Mouse (Mus musculus) bone marrow macrophage, adult 2 months (primary cell): ENCODE results near the gene Sdhaf4.

ENCODE experiments used
- CTCF ChIP-seq: IDR thresholded peaks from 2 replicates; pipeline ENCODE4 v1.5.1; 2012; ENCODE audit warnings: low read depth, mild to moderate bottlenecking, low read length, moderate library complexity
- POLR2A ChIP-seq: IDR thresholded peaks from 2 replicates; pipeline ENCODE4 v1.6.1; 2012; ENCODE audit warnings: mild to moderate bottlenecking, low read depth, low read length, borderline replicate concordance

- TF ChIP-seq CTCF (no peak), POLR2A (no peak)
Observed at GRCm38 (mm10) chr1:23948290-23948689, 57.2 kb downstream of the Sdhaf4 start.
